Mouse (Mus musculus) testis, adult 10 weeks (tissue): ENCODE results near the gene Cnep1r1. TPM values are rescaled to one million over a fixed set of nuclear protein-coding genes. Genes with fewer than 3 reads are reported as not detected.

Experiments used
- polyA plus RNA-seq: library from polyadenylated mRNA; stranded (reverse); fragments of 350-450 nt; fragmentation: Illumina TruSeq; extraction: RNeasy Lipid Tissue Mini Kit (QIAGEN cat#74804); gene quantifications from one replicate; pipeline ENCODE4 v1.2.3, GENCODE M21; 2014; ENCODE audit warnings: low read depth, low replicate concordance

Cnep1r1 gene
- 79.0 TPM for polyA plus RNA-seq

GRCm38 (mm10) chr8:88118456-88119036 is at the start of gene Cnep1r1:
TSS of gene Cnep1r1 (plus strand) at chr8:88118769.

DNA sequence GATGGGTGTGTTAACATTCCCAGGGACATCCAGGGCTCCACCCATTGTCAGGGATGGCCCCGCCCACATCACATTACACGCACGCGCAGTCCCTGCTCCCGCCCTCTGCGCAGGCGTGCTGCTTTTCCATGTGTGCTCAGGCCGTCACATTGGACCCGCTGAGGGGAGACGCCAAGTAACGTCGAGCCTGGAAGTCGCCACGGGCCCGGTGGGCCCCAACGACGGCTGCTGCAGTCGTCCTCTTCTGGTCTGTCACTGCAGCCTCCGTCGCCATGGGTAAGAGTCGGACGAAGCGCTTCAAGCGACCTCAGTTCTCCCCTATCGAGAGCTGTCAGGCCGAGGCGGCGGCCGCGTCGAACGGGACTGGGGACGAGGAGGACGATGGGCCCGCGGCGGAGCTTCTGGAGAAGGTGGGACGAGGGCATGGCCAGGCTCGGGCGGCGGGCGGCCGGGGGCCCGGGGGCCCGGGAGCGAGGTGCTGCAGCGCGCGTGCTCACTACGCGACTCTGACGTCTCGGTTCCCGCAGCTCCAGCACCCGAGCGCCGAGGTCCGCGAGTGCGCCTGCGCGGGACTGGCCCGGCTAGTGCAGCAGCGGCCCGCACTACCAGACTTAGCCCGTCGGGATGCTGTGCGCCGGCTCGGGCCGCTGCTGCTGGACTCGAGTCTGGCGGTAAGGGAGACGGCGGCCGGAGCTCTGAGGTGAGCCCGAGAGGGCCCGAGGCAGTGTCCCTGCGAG is 19.3 kb downstream of the Cnep1r1 start, which contains the start of gene Heatr3:
Heatr3 (plus strand) TSS at position 108 of the 737 bp plus-strand sequence.

Other genes starting within 250 kb of the Cnep1r1 start
- gene Zfp423, start 159.2 kb upstream of the Cnep1r1 start, polyA plus RNA-seq = 0.63 TPM
- gene Heatr3, start 19.1 kb downstream of the Cnep1r1 start, polyA plus RNA-seq = 13.9 TPM
- gene Tent4b, start 80.4 kb downstream of the Cnep1r1 start, polyA plus RNA-seq = 156 TPM
- 3.3 TPM for gene Adcy7, start 153.6 kb downstream of the Cnep1r1 start, polyA plus RNA-seq
- 76.9 TPM for gene Brd7, start 243.4 kb downstream of the Cnep1r1 start, polyA plus RNA-seq